Mouse (Mus musculus): ENCODE results near the gene Depdc1b.

DNA sequence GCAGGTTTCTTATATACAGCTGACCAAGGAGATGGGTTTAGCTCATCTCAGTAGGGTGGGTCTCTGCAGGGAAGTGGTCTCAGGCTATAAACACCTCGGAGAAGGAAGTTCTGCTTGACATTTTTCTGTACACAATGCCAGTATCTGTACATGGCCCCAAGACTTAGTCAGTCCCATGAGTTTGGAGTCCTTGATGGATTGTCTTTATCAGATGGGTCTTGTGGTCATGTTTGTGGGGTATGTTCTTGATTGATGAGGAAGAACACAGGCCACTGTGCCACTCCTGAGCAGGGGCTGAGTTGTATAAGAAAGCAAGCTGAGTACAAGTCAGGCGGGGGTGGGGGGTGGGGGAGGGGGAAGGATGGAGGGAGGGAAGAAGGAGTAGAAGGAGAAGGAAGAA, 11.5 kb upstream of the Depdc1b start:
- TF ChIP-seq CTCF (IDR thresholded peaks at IDR 0.05; ENCODE audit: extremely low read depth, insufficient read length, insufficient replicate concordance, low read depth, low read length) (no peak), POLR2A (IDR thresholded peaks at IDR 0.05; ENCODE audit: low read depth, low read length) (no peak)

All from small intestine, adult 2 months (tissue).